Mouse (Mus musculus) MEL (cell line): ENCODE results near the gene Dhodh. TPM values are rescaled to one million over a fixed set of nuclear protein-coding genes. Genes with fewer than 3 reads are reported as not detected.
A peak's percentile ranks its signal among the peaks of the same experiment; 100 is the strongest.

ENCODE experiments used
- DNase-seq: peaks from one replicate; pipeline ENCODE4 v3.0.0; 2011; ENCODE audit warnings: low read depth, low spot score
- H3K27ac ChIP-seq: 2 replicates; pipeline ENCODE4 v1.5.1; 2012; ENCODE audit warnings: low read depth, mild to moderate bottlenecking, control low read depth, low read length, moderate library complexity; ENCODE audit not compliant: control insufficient read depth
- H3K27me3 ChIP-seq, 2 experiments: fragments of 150-350 bp in 1 of 2; sonication (generic) in 1 of 2; 2 replicates each; pipeline ENCODE4 v1.6.1; 2012; ENCODE audit warnings: low read length in 2 of 2, mild to moderate bottlenecking in 2 of 2, improper control_type of control experiment in 1 of 2, moderate library complexity in 1 of 2; ENCODE audit not compliant: insufficient read depth in 2 of 2, control insufficient read depth in 1 of 2
- H3K36me3 ChIP-seq, 2 experiments: 2 replicates each; pipeline ENCODE4 v1.6.1; 2012 to 2014; ENCODE audit warnings: low read length in 2 of 2, improper control_type of control experiment in 1 of 2, inconsistent platforms in 1 of 2, mild to moderate bottlenecking in 1 of 2; ENCODE audit not compliant: insufficient read depth in 2 of 2, control insufficient read depth in 1 of 2
- H3K4me1 ChIP-seq, 2 experiments: fragments of 150-350 bp in 1 of 2; sonication (generic) in 1 of 2; 2 replicates each; pipeline ENCODE4 v1.6.1; 2012; ENCODE audit warnings: low read length in 2 of 2, improper control_type of control experiment in 1 of 2, mild to moderate bottlenecking in 1 of 2; ENCODE audit not compliant: insufficient read depth in 2 of 2, control insufficient read depth in 1 of 2
- H3K4me3 ChIP-seq, 2 experiments: fragments of 150-350 bp in 1 of 2; sonication (generic) in 1 of 2; 2 replicates each; pipeline ENCODE4 v1.5.1; 2012; ENCODE audit warnings: low read depth in 2 of 2, low read length in 2 of 2, mild to moderate bottlenecking in 2 of 2, moderate library complexity in 2 of 2, control low read depth in 1 of 2, improper control_type of control experiment in 1 of 2; ENCODE audit not compliant: control insufficient read depth in 1 of 2, insufficient read depth in 1 of 2
- H3K79me2 ChIP-seq: 2 replicates; pipeline ENCODE4 v1.6.1; 2012; ENCODE audit warnings: mild to moderate bottlenecking, low read length, moderate library complexity; ENCODE audit not compliant: control insufficient read depth, poor library complexity, insufficient read depth
- H3K9ac ChIP-seq: 2 replicates; pipeline ENCODE4 v1.6.1; 2012; ENCODE audit warnings: low read depth, mild to moderate bottlenecking, control low read depth, low read length, moderate library complexity; ENCODE audit not compliant: control insufficient read depth, poor library complexity, severe bottlenecking
- H3K9me3 ChIP-seq: fragments of 150-350 bp; sonication (generic); replicated peaks from 2 replicates; pipeline ENCODE4 v1.6.1; 2012; ENCODE audit warnings: mild to moderate bottlenecking, low read length, improper control_type of control experiment, moderate library complexity; ENCODE audit not compliant: insufficient read depth
- E2F4 ChIP-seq: IDR thresholded peaks from 2 replicates; pipeline ENCODE4 v1.6.1; 2011; ENCODE audit warnings: low read depth, low read length, improper control_type of control experiment, borderline replicate concordance
- ELF1 ChIP-seq: IDR thresholded peaks from 2 replicates; pipeline ENCODE4 v1.6.1; 2014; ENCODE audit warnings: low read depth, mild to moderate bottlenecking, inconsistent platforms, low read length, improper control_type of control experiment, moderate library complexity
- EP300 ChIP-seq, 2 experiments: IDR thresholded peaks; 2 replicates each; pipeline ENCODE4 v1.6.1; 2011; ENCODE audit warnings: improper control_type of control experiment in 2 of 2, low read length in 2 of 2, low read depth in 1 of 2, mild to moderate bottlenecking in 1 of 2
- ETS1 ChIP-seq: IDR thresholded peaks from 2 replicates; pipeline ENCODE4 v1.6.1; 2012; ENCODE audit warnings: low read depth, mild to moderate bottlenecking, inconsistent platforms, low read length, improper control_type of control experiment, moderate library complexity
- GATA1 ChIP-seq: IDR thresholded peaks from 2 replicates; pipeline ENCODE4 v1.6.1; 2011; ENCODE audit warnings: low read depth, low read length, improper control_type of control experiment
- MXI1 ChIP-seq: IDR thresholded peaks from 2 replicates; pipeline ENCODE4 v1.6.1; 2011; ENCODE audit warnings: mild to moderate bottlenecking, low read depth, low read length, improper control_type of control experiment
- MYB ChIP-seq: IDR thresholded peaks from 2 replicates; pipeline ENCODE4 v1.6.1; 2011; ENCODE audit warnings: mild to moderate bottlenecking, low read depth, low read length, improper control_type of control experiment
- POLR2A ChIP-seq, 2 experiments: IDR thresholded peaks; 2 replicates each; pipeline ENCODE4 v1.6.1; 2011 to 2012; ENCODE audit warnings: low read length in 2 of 2, mild to moderate bottlenecking in 2 of 2, control low read depth in 1 of 2, improper control_type of control experiment in 1 of 2, low read depth in 1 of 2, moderate library complexity in 1 of 2; ENCODE audit not compliant: control insufficient read depth in 1 of 2, insufficient read depth in 1 of 2, poor library complexity in 1 of 2
- RAD21 ChIP-seq: IDR thresholded peaks from 2 replicates; pipeline ENCODE4 v1.6.1; 2011; ENCODE audit warnings: mild to moderate bottlenecking, low read depth, low read length, improper control_type of control experiment
- RCOR1 ChIP-seq: IDR thresholded peaks from 2 replicates; pipeline ENCODE4 v1.6.1; 2012; ENCODE audit warnings: low read depth, mild to moderate bottlenecking, inconsistent platforms, low read length, improper control_type of control experiment
- SMC3 ChIP-seq: IDR thresholded peaks from 2 replicates; pipeline ENCODE4 v1.6.1; 2011; ENCODE audit warnings: low read depth, low read length, improper control_type of control experiment
- TAL1 ChIP-seq: IDR thresholded peaks from 2 replicates; pipeline ENCODE4 v1.6.1; 2012; ENCODE audit warnings: mild to moderate bottlenecking, inconsistent platforms, low read length, moderate library complexity, mixed read lengths
- TBP ChIP-seq: IDR thresholded peaks from 2 replicates; pipeline ENCODE4 v1.8.0; 2011; ENCODE audit warnings: low read depth, low read length, improper control_type of control experiment
- TCF12 ChIP-seq: IDR thresholded peaks from 2 replicates; pipeline ENCODE4 v1.6.1; 2014; ENCODE audit warnings: low read depth, mild to moderate bottlenecking, inconsistent platforms, low read length, improper control_type of control experiment, moderate library complexity
- UBTF ChIP-seq: IDR thresholded peaks from 2 replicates; pipeline ENCODE4 v1.6.1; 2012; ENCODE audit warnings: low read depth, mild to moderate bottlenecking, inconsistent platforms, low read length, improper control_type of control experiment, moderate library complexity, borderline replicate concordance; ENCODE audit not compliant: insufficient read depth
- USF1 ChIP-seq: IDR thresholded peaks from 2 replicates; pipeline ENCODE4 v1.6.1; 2014; ENCODE audit warnings: low read depth, mild to moderate bottlenecking, inconsistent platforms, low read length, improper control_type of control experiment, moderate library complexity
- USF2 ChIP-seq, 2 experiments: IDR thresholded peaks; 2 replicates each; pipeline ENCODE4 v1.6.1; 2011 to 2012; ENCODE audit warnings: improper control_type of control experiment in 2 of 2, low read length in 2 of 2, borderline replicate concordance in 1 of 2, inconsistent platforms in 1 of 2, low read depth in 1 of 2, mild to moderate bottlenecking in 1 of 2; ENCODE audit not compliant: insufficient read depth in 1 of 2
- ZKSCAN1 ChIP-seq: IDR thresholded peaks from 2 replicates; pipeline ENCODE4 v1.6.1; 2012; ENCODE audit warnings: low read depth, mild to moderate bottlenecking, inconsistent platforms, low read length, improper control_type of control experiment, moderate library complexity
- ZNF384 ChIP-seq: IDR thresholded peaks from 2 replicates; pipeline ENCODE4 v1.6.1; 2012; ENCODE audit warnings: low read depth, mild to moderate bottlenecking, inconsistent platforms, low read length, improper control_type of control experiment
- polyA plus RNA-seq, 2 experiments: library from polyadenylated mRNA; stranded (reverse) in 1 of 2; unstranded in 1 of 2; fragments of >175 nt in 1 of 2; fragments of >200 nt in 1 of 2; gene quantifications; 2 replicates each; pipeline versions ENCODE4 v1.2.1 to v1.2.4; 2012; ENCODE audit warnings: low replicate concordance in 2 of 2, low read depth in 1 of 2; ENCODE audit not compliant: insufficient read length in 2 of 2, insufficient read depth in 1 of 2, missing spikeins in 1 of 2
- total RNA-seq: library from RNA; depleted of rRNA; stranded (reverse); fragments of 300-350 nt; gene quantifications from 2 replicates; pipeline ENCODE4 v1.2.3, GENCODE M21; 2012

Gene Dhodh
- total and polyA plus RNA-seq, 3 experiments = 28.3 to 52.5 TPM; not detected in 1

DNA sequence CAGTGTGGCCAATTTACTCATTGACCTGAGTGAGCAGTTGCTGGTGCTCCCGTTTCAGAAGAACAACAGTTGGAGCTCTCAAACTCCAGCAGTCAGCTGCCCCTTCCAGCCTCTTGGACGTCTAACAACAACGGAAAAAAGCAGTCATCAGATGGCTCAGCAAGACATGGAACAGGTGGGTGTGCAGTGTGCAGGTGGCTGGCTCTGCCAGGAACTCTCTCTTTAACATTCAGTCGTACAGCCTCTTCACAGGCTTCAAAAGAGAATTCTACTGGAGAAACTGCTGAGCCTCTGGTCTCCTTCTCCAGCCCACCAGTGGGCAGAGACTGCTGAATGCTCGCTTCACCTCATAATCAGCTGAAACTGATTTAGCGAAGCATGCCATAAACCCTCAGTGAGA, 20.2 kb upstream of the Dhodh start:
- Histone ChIP-seq H3K4me1 (no peaks in the 10 kb centered on the region; a peak in 1 of 4 replicates), H3K4me3 (no peak overlapping the region), H3K27ac (no peak overlapping the region), H3K9ac (no peak overlapping the region), H3K36me3 (no peaks in the 10 kb centered on the region), H3K27me3 (no peaks in the 10 kb centered on the region), H3K9me3 (no peaks in the 10 kb centered on the region), H3K79me2 (no peaks in the 10 kb centered on the region)
- no peak for TF ChIP-seq TBP
- TF ChIP-seq USF1 = no peak
- TF ChIP-seq ZKSCAN1 = no peak
- TF ChIP-seq RCOR1 = no peak
- no peak for TF ChIP-seq EP300 (IDR thresholded peaks at IDR 0.05; ENCODE audit: low read depth in 1 of 2, low read length in 2 of 2)
- TF ChIP-seq ELF1 = no peak
- TF ChIP-seq ETS1 = no peak
- TF ChIP-seq E2F4 = no peak
- no peak for TF ChIP-seq MXI1
- DNase-seq = no peak

DNA sequence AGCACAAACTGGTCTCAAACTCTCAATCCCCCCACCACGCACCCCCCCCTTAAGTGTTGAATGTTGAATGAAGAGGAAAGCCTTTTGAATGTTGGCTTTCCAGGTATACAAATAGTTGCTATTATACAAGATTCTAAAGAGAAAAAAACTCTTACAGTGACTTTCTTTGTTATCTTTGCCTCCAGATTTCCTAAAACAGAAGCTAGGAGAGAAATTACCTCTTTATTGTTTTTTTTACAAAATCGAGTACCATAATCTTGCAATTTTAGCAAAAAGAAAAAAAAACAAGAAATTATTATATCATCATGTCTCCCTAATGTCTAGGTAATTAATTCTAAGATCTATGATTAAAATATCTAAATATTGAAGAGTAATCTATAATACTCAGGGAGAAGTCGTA, 7.1 kb upstream of the Dhodh start:
- peak overlapping the region in 1 of 2 experiments; percentile 56; a peak in 2 of 4 replicates for H3K4me3 ChIP-seq
- H3K9ac ChIP-seq = peak overlapping the region; percentile 68
- H3K27ac ChIP-seq = peak overlapping the region; percentile 76
- no peaks in the 10 kb centered on the region for H3K9me3 ChIP-seq
- peaks cover 0 to 8% of the 10 kb centered on the region in 2 experiments; a peak in 2 of 4 replicates for H3K36me3 ChIP-seq
- H3K4me1 ChIP-seq = peaks cover 7 to 15% of the 10 kb centered on the region in 2 experiments
- peaks cover 1% of the 10 kb centered on the region; the same call in 1 of the 2 replicates for H3K79me2 ChIP-seq
- TF ChIP-seq GATA1 = peak; percentile 60; the same call in 1 of the 2 replicates
- TF ChIP-seq EP300 (IDR thresholded peaks at IDR 0.05; ENCODE audit: low read depth in 1 of 2, low read length in 2 of 2) = peak; percentile 56 to 61; a peak in 3 of 4 replicates
- TF ChIP-seq MXI1 = no peak
- TF ChIP-seq SMC3 = no peak
- TF ChIP-seq ETS1 = peak; percentile 13; the same call in 1 of the 2 replicates
- no peak for TF ChIP-seq POLR2A (IDR thresholded peaks at IDR 0.05; ENCODE audit: control insufficient read depth in 1 of 2, insufficient read depth in 1 of 2, low read depth in 1 of 2, low read length in 2 of 2, poor library complexity in 1 of 2)
- TF ChIP-seq TAL1 = peak; percentile 45; the same call in 1 of the 2 replicates
- TF ChIP-seq MYB = no peak
- TF ChIP-seq TCF12 = 0 out of 2 replicates have a peak, but pooled peaks have one; percentile 52
- no peak for TF ChIP-seq RAD21
- no peak for TF ChIP-seq UBTF
- no peak for TF ChIP-seq USF2 (IDR thresholded peaks at IDR 0.05; ENCODE audit: borderline replicate concordance in 1 of 2, insufficient read depth in 1 of 2, low read depth in 1 of 2, low read length in 2 of 2)
- peak; percentile 77 for TF ChIP-seq ZNF384
- TF ChIP-seq RCOR1 = peak; percentile 32; the same call in 1 of the 2 replicates
- no peak for TF ChIP-seq E2F4
- H3K27me3 ChIP-seq = no peaks in the 10 kb centered on the region
- no peak for DNase-seq
